Mouse (Mus musculus): ENCODE measurements at regions not wholly inside any gene's neighbourhood (a gene's known extent, or its start where the extent isn't known, plus 50 kb on each side); places are given as distances from the start of the nearest gene placed in this dataset.

- 93% methylated on average over 8 of the region's 8 CpGs for WGBS
- ATAC-seq (ENCODE audit: low FRiP score, low TSS enrichment) = no peak
Measured at GRCm38 (mm10) chr4:53314076-53314475, 126.1 kb upstream of the Slc44a1 start.

GRCm38 (mm10) chr4:53307121-53307520, 133.1 kb upstream of the Slc44a1 start:
- ATAC-seq (ENCODE audit: low FRiP score, low TSS enrichment) = no peak
- no peaks in the 10 kb centered on the region for H3K9me3 ChIP-seq (ENCODE audit: low read length)
- no peaks in the 10 kb centered on the region for H3K36me3 ChIP-seq (ENCODE audit: insufficient read depth, low read length)
- no peaks in the 10 kb centered on the region for H3K27me3 ChIP-seq (ENCODE audit: insufficient read depth, low read length)
- no peak overlapping the region for H3K4me2 ChIP-seq (replicated peaks; ENCODE audit: low read depth, low read length)
- peaks cover 17% of the 10 kb centered on the region; the same call in 1 of the 2 replicates for H3K4me1 ChIP-seq (ENCODE audit: insufficient read depth, low read length)
- 64% methylated on average over 4 of the region's 4 CpGs for WGBS
- no peak overlapping the region for H3K9ac ChIP-seq (replicated peaks; ENCODE audit: low read length)
- no peak overlapping the region for H3K4me3 ChIP-seq (ENCODE audit: low read length)
- no peak overlapping the region for H3K27ac ChIP-seq (ENCODE audit: low read length)

More at GRCm38 (mm10) chr4:53314076-53314475, 126.1 kb upstream of the Slc44a1 start:
- H3K4me1 ChIP-seq (ENCODE audit: insufficient read depth, low read length) = peaks cover 12% of the 10 kb centered on the region
- H3K9me3 ChIP-seq (ENCODE audit: low read length) = no peaks in the 10 kb centered on the region
- no peaks in the 10 kb centered on the region for H3K27me3 ChIP-seq (ENCODE audit: insufficient read depth, low read length)
- H3K27ac ChIP-seq (ENCODE audit: low read length) = no peak overlapping the region
- no peak overlapping the region for H3K9ac ChIP-seq (replicated peaks; ENCODE audit: low read length)
- no peak overlapping the region for H3K4me3 ChIP-seq (ENCODE audit: low read length)
- no peaks in the 10 kb centered on the region for H3K36me3 ChIP-seq (ENCODE audit: insufficient read depth, low read length)
- H3K4me2 ChIP-seq (replicated peaks; ENCODE audit: low read depth, low read length) = no peak overlapping the region

DNA sequence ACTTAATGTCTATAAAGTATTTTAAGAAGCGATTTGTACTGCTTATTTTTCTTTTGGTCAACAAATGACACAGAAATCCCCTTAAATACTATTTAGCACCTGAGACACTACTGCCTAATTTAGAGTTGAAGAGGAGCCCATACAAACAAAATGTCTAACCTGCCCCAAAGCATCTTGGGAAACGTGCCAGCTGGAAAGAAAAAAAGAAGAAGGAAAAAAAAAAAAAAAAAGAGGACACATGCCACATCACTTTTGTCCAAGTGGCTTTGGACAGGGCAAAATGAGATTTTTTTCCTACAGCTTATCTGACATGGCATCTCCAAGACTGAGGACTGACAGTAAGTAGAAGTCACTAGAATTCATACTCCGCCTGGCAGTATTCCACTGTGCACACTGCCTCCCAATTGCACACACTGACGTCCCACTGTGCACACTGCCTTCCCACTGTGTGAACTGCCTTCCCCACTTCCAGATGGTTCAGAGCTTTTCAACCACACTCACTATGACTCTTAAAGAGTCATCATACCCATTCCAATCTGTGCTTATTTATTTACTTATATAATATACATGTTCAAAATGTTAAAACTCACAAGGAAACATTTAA, 135.3 kb upstream of the Slc44a1 start:
- Histone ChIP-seq H3K4me3 (ENCODE audit: low read length) (no peak overlapping the region), H3K27ac (ENCODE audit: low read length) (no peak overlapping the region)
- 78% methylated on average over 4 of the region's 4 CpGs for WGBS

GRCm38 (mm10) chr4:53304290-53304654, 135.9 kb upstream of the Slc44a1 start:
- peak; percentile 78 for ATAC-seq (ENCODE audit: low FRiP score, low TSS enrichment)
- WGBS = 22% methylated on average over 2 of the region's 2 CpGs
- Histone ChIP-seq H3K4me2 (replicated peaks; ENCODE audit: low read depth, low read length) (no peak overlapping the region), H3K27ac (ENCODE audit: low read length) (peak overlapping the region; percentile 59), H3K9ac (replicated peaks; ENCODE audit: low read length) (no peak overlapping the region), H3K4me3 (ENCODE audit: low read length) (no peak overlapping the region), H3K27me3 (ENCODE audit: insufficient read depth, low read length) (no peaks in the 10 kb centered on the region), H3K4me1 (ENCODE audit: insufficient read depth, low read length) (peaks cover 17% of the 10 kb centered on the region; the same call in 1 of the 2 replicates), H3K9me3 (ENCODE audit: low read length) (no peaks in the 10 kb centered on the region), H3K36me3 (ENCODE audit: insufficient read depth, low read length) (no peaks in the 10 kb centered on the region)

More for the DNA sequence above, 135.3 kb upstream of the Slc44a1 start:
- H3K9me3 ChIP-seq (ENCODE audit: low read length) = no peaks in the 10 kb centered on the region
- H3K4me2 ChIP-seq (replicated peaks; ENCODE audit: low read depth, low read length) = no peak overlapping the region
- no peak overlapping the region for H3K9ac ChIP-seq (replicated peaks; ENCODE audit: low read length)
- no peaks in the 10 kb centered on the region for H3K36me3 ChIP-seq (ENCODE audit: insufficient read depth, low read length)
- no peak for ATAC-seq (ENCODE audit: low FRiP score, low TSS enrichment)
- H3K27me3 ChIP-seq (ENCODE audit: insufficient read depth, low read length) = no peaks in the 10 kb centered on the region
- peaks cover 17% of the 10 kb centered on the region; the same call in 1 of the 2 replicates for H3K4me1 ChIP-seq (ENCODE audit: insufficient read depth, low read length)

DNA sequence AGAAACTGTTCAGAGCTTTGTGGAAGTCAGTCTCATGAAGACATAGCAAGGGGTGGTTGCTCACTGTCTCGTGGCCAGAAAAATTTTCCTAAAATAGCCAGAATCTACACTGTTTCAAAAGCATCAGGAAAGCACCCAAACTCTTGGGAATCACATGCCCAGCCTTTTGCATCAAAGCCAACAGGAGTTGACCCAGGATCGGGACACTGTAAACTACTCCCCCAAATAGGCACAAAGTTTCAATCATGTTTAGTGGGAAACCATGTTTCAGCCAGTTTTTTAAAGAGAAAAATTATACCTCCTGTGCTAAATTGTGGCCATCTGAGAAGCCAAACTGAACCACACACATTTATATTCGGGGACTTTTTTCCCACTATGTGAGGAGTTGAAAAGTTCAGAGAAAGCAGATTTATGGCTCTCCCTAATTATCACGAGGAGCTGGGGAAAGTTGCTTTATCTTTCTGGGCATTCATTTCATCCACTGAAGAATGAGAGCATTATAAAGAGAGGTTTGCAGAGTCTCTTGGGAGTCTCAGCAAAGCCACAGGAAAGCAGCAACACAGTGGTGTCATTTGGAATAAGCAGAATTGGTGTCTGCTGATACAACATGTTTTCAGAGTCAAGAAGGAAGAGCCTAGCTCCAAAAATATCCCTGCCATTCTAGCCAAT, 136.5 kb upstream of the Slc44a1 start:
- no peak overlapping the region for H3K4me2 ChIP-seq (replicated peaks; ENCODE audit: low read depth, low read length)
- H3K9me3 ChIP-seq (ENCODE audit: low read length) = no peaks in the 10 kb centered on the region
- peak; percentile 33; the same call in 1 of the 2 replicates for ATAC-seq (ENCODE audit: low FRiP score, low TSS enrichment)
- H3K9ac ChIP-seq (replicated peaks; ENCODE audit: low read length) = no peak overlapping the region
- 17% methylated on average over 4 of the region's 4 CpGs for WGBS
- no peak overlapping the region for H3K4me3 ChIP-seq (ENCODE audit: low read length)
- peak overlapping the region; percentile 59 for H3K27ac ChIP-seq (ENCODE audit: low read length)
- peaks cover 17% of the 10 kb centered on the region; the same call in 1 of the 2 replicates for H3K4me1 ChIP-seq (ENCODE audit: insufficient read depth, low read length)
- H3K36me3 ChIP-seq (ENCODE audit: insufficient read depth, low read length) = no peaks in the 10 kb centered on the region
- no peaks in the 10 kb centered on the region for H3K27me3 ChIP-seq (ENCODE audit: insufficient read depth, low read length)

DNA sequence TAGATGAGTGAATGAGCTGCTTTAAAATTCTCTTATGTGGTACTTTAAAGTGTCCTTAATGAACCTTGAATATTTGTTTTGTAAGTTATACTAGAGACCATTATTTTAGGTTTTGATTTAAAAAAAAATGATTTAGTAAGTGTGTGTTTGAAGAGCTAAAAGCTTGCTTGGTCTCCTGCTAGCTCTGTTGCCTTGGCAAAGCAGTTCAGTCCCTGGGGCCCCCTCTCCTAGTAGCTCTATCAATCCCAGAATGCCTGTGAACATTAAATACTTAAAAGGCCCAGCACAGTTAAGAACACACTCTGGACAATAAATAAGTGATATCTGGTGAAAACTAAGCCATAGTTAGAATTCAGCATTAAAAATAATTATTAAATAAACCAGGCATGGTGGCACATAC, 138.3 kb upstream of the Abca1 start:
- Histone ChIP-seq H3K36me3 (ENCODE audit: insufficient read depth, low read length) (no peaks in the 10 kb centered on the region), H3K9me3 (ENCODE audit: low read length) (peaks cover 5% of the 10 kb centered on the region; the same call in 1 of the 2 replicates), H3K9ac (replicated peaks; ENCODE audit: low read length) (no peak overlapping the region), H3K4me1 (ENCODE audit: insufficient read depth, low read length) (no peaks in the 10 kb centered on the region), H3K27ac (ENCODE audit: low read length) (no peak overlapping the region), H3K4me3 (ENCODE audit: low read length) (no peak overlapping the region), H3K4me2 (replicated peaks; ENCODE audit: low read depth, low read length) (no peak overlapping the region), H3K27me3 (ENCODE audit: insufficient read depth, low read length) (no peaks in the 10 kb centered on the region)
- ATAC-seq (ENCODE audit: low FRiP score, low TSS enrichment) = no peak

GRCm38 (mm10) chr4:53292606-53293005, 132.9 kb upstream of the Abca1 start:
- Histone ChIP-seq H3K27me3 (ENCODE audit: insufficient read depth, low read length) (no peaks in the 10 kb centered on the region), H3K36me3 (ENCODE audit: insufficient read depth, low read length) (no peaks in the 10 kb centered on the region), H3K4me1 (ENCODE audit: insufficient read depth, low read length) (no peaks in the 10 kb centered on the region), H3K9ac (replicated peaks; ENCODE audit: low read length) (no peak overlapping the region), H3K4me3 (ENCODE audit: low read length) (no peak overlapping the region), H3K27ac (ENCODE audit: low read length) (no peak overlapping the region), H3K9me3 (ENCODE audit: low read length) (peaks cover 5% of the 10 kb centered on the region; the same call in 1 of the 2 replicates), H3K4me2 (replicated peaks; ENCODE audit: low read depth, low read length) (no peak overlapping the region)
- ATAC-seq (ENCODE audit: low FRiP score, low TSS enrichment) = no peak
- WGBS = 90% methylated on average over 3 of the region's 3 CpGs

DNA sequence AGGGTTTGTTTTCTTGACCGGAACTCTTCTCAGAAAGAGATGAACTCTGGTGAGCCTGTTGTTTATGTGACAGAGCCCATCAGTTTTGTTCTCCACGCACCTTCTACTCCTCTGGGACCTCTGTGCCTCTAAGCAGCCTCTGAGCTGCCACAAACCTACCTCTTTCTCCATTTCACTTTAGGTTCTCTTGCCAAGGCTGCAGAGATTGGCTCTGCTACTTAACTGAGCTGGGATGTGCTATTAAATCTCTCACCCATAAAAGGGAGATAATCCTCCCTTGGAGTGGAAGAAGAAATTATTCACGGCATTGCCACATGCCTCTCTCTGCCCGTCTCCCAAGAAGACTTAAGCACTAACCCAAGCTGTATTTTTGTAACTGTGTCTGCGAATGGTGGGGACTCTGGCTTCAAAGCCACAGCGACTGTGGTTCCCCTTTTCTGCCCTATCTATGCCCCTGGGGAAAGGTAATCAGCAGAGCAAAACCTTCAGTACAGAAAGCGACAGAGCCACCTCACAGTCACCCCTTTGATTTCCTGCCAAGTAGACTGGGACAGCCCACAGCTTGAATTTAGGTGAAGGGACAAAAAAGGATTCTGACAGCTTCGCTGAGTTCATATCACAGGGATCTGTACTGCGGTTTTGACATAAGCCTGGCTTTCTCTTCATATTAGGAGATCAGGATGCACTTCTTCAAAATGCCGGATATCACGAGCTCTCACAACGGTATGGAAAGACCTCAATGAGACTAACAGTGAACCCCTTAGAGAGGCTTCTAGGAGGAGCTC, 118.2 kb upstream of the Abca1 start:
- Histone ChIP-seq H3K4me2 (replicated peaks; ENCODE audit: low read depth, low read length) (0 out of 2 replicates have a peak overlapping the region, but pooled peaks have one; percentile 7), H3K4me3 (ENCODE audit: low read length) (no peak overlapping the region), H3K27me3 (ENCODE audit: insufficient read depth, low read length) (no peaks in the 10 kb centered on the region), H3K9me3 (ENCODE audit: low read length) (no peaks in the 10 kb centered on the region), H3K9ac (replicated peaks; ENCODE audit: low read length) (no peak overlapping the region), H3K27ac (ENCODE audit: low read length) (no peak overlapping the region), H3K36me3 (ENCODE audit: insufficient read depth, low read length) (no peaks in the 10 kb centered on the region), H3K4me1 (ENCODE audit: insufficient read depth, low read length) (peaks cover 8% of the 10 kb centered on the region)
- ATAC-seq (ENCODE audit: low FRiP score, low TSS enrichment) = peak; percentile 15; the same call in 1 of the 2 replicates
- 33% methylated on average over 12 of the region's 12 CpGs for WGBS

DNA sequence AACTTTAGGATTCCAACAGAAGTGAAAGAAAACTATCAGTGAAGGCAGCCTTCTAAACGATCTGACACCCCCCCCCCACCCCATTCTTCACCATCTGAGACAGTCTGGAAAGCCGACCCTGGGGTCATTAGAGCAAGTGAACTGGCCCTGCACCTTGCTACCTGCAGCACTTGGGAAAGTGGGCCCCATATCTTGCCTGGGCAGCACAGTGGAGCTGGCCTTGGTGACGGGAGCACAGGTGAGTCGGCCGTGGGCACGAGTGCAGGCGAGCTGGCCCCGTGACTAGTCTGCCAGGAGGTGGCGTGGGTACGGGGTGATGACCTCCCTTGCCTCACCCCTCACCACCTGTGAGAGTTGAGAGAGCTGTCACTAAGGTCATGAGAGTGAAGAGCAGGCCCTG, 110.7 kb upstream of the Abca1 start:
- H3K27me3 ChIP-seq (ENCODE audit: insufficient read depth, low read length) = no peaks in the 10 kb centered on the region
- H3K4me3 ChIP-seq (ENCODE audit: low read length) = no peak overlapping the region
- no peaks in the 10 kb centered on the region for H3K4me1 ChIP-seq (ENCODE audit: insufficient read depth, low read length)
- H3K4me2 ChIP-seq (replicated peaks; ENCODE audit: low read depth, low read length) = no peak overlapping the region
- H3K9me3 ChIP-seq (ENCODE audit: low read length) = no peaks in the 10 kb centered on the region
- no peak overlapping the region for H3K27ac ChIP-seq (ENCODE audit: low read length)
- WGBS = 79% methylated on average over 10 of the region's 10 CpGs
- ATAC-seq (ENCODE audit: low FRiP score, low TSS enrichment) = no peak
- H3K9ac ChIP-seq (replicated peaks; ENCODE audit: low read length) = no peak overlapping the region
- H3K36me3 ChIP-seq (ENCODE audit: insufficient read depth, low read length) = no peaks in the 10 kb centered on the region
